Mouse (Mus musculus) myocyte (in vitro differentiated cells): Measurements from ENCODE around the gene Hormad2.

Experiments used
- E2F4 ChIP-seq: IDR thresholded peaks from one replicate; pipeline ENCODE4 v1.6.1; 2011; ENCODE audit warnings: mild to moderate bottlenecking, control low read depth, moderate library complexity; ENCODE audit not compliant: insufficient read depth
- MYOG ChIP-seq, 3 experiments: IDR thresholded peaks; one replicate each; pipeline ENCODE4 v1.6.1; 2011; ENCODE audit warnings: control low read depth in 2 of 3, low read depth in 2 of 3, mild to moderate bottlenecking in 2 of 3; ENCODE audit not compliant: insufficient read length in 2 of 3, control insufficient read depth in 1 of 3, insufficient read depth in 1 of 3
- POLR2AphosphoS2 ChIP-seq: IDR thresholded peaks from one replicate; pipeline ENCODE4 v1.6.1; 2011; ENCODE audit warnings: low read depth, control low read depth; ENCODE audit not compliant: insufficient read length
- USF1 ChIP-seq: IDR thresholded peaks from one replicate; pipeline ENCODE4 v1.6.1; 2011; ENCODE audit warnings: low read depth, mild to moderate bottlenecking, control low read depth, moderate library complexity

- TF ChIP-seq E2F4 (no peak), MYOG (IDR thresholded peaks at IDR 0.05; ENCODE audit: control insufficient read depth in 1 of 3, insufficient read depth in 1 of 3, insufficient read length in 2 of 3, low read depth in 2 of 3) (no peak), USF1 (no peak), POLR2AphosphoS2 (no peak)
These were observed 19.7 kb upstream of the Hormad2 start for GRCm38 (mm10) chr11:4460615-4461014.
